Mouse (Mus musculus) lung, postnatal 36 days (tissue): ENCODE results near the gene Psapl1.
A peak's percentile ranks its signal among the peaks of the same experiment; 100 is the strongest.
"Not testable (repeated sequence)": the region's sequence is repeated elsewhere in the genome, so short reads cannot be mapped to it uniquely, and the experiment has no call there.

Source experiments
- DNase-seq: peaks from one replicate; pipeline ENCODE4 v3.0.0; 2022; ENCODE audit warnings: mixed read lengths

Gene Psapl1

GRCm38 (mm10) chr5:36205397-36205796 lies 1.6 kb downstream of the Psapl1 start:
- DNase-seq, result no peak

DNA sequence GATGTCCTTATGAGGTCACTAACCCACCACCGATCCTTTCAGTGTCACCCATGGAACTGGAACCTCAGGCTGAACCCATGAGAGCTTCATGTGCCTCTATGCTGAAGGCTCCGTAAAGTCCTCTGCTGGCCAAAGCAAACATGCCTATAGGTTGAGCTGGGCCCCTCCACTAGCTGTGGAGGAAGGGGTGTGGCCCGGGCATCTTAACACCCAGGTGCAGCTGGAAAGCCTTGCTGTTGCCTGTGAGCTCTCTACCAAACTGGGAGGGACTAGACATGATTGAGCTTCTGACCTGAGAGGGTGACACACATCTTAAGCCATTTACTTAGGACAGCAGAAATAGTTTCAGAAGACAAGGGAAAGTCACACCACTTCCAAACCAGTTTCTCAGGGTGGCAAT lies 5.0 kb downstream of the Psapl1 start:
- no peak for DNase-seq

DNA sequence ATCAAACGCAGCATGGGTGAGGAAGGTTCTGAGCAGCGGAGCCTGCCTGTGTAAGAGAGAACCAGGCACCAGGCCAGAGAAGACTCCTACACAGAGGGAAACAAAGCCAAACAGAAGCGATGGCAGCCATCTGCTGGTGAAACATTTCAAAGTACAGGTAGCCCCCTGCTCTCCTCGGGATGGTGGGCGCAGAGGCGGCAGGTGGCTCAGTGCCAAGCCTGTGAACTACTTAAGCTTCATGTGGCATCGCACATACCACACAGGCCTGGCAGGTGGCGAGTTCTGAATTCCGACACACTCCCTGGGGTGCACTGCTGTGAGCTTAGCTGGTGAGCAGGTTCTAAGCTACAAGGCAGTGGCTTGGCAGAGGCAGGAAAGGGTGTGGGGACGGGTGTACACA lies 9.5 kb downstream of the Psapl1 start:
- DNase-seq, result no peak

- DNase-seq, result no peak
These were observed 16.3 kb downstream of the Psapl1 start for GRCm38 (mm10) chr5:36220105-36220504.

GRCm38 (mm10) chr5:36220626-36221025 lies 16.8 kb downstream of the Psapl1 start:
- DNase-seq, result no peak

GRCm38 (mm10) chr5:36223787-36224186 lies 20.0 kb downstream of the Psapl1 start:
- DNase-seq, result peak; percentile 57

GRCm38 (mm10) chr5:36225855-36226254 lies 22.0 kb downstream of the Psapl1 start:
- DNase-seq, result no peak

- no peak for DNase-seq
These were observed 22.5 kb downstream of the Psapl1 start for GRCm38 (mm10) chr5:36226296-36226695.

DNA sequence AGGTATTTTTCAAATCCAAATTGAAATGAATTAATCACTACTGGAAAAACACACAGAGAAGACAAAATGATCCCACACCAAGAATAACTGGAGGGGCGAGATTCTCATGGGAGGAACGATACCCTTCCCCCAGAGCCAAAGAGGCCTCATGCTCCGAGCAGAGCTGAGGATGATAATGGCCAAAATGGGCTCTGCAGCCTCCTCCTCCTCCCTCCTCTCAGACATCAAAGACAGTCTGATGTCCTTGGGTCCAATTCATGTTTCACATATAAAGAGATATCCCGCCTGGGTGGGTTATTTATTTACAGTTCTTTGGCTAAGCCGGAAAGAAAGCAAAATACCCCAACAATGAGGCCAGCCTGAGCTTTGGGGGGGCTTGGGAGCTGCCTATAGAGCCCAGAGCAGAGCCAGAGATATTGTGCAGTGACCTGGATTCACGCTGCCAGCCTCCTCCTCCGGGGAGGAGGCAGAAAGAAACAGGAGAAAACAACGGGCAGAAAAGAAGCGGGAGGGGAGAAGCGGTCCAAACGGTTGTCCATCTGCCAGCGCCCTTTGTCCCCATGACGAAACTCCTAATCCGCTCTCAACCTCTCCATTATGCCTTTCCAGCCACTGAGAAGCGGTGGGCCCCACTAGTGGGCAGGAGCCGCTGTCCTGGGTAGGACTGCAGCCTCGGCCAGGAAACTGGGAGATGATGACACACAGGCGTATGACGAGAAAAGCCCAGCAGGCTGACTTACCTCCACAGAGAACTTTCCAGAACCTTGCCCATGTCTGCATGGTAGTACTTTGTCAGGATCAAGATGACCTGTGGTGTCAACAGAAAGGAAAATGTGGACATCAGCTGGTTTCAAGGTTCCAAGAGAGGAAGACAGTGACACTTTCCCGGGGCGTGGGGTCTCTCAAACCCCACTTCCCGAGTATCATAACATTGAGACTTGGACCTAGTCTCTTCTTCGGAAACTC lies 24.9 kb downstream of the Psapl1 start:
- no peak for DNase-seq

- no peak for DNase-seq
These were observed 26.5 kb downstream of the Psapl1 start for GRCm38 (mm10) chr5:36230301-36230780.

DNA sequence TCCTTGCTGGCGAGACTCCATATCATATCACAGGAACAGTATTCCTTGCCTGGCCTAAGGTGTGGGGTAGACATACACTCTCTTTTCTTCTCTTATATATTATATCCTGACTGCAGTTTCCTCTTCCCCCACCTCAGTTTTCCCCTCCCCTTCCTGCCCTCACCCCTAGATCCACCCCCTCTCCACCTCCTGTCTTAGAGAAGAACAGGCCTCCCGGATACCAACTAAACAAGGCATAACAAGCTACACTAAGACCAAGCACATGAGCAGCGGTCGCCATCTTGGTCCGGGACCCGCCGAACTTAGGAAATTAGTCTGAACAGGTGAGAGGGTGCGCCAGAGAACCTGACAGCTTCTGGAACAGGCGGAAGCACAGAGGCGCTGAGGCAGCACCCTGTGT lies 33.7 kb downstream of the Psapl1 start:
- not testable (repeated sequence) for DNase-seq

DNA sequence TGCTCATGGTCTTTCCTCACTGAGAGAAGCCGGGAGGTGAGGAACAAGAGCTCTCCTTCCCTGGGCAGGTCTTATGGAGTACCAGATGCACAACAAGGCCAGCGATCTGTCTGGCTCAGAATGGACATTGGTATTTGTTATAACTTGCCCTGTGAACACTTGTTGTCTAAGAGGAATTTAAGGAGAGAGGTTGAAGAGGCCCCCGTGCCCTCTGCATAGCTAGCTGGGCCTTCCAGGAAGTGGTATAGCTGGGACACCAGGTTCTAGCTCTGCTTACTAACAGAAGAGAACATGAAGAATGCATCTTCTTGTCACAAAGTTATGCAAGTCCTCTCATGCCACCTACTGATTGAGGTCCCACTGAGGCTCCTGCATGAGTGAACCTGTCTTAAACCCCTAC lies 44.2 kb downstream of the Psapl1 start:
- peak; percentile 21 for DNase-seq

- peak; percentile 15 for DNase-seq
These were observed 49.1 kb downstream of the Psapl1 start for GRCm38 (mm10) chr5:36252746-36253504.

- DNase-seq, result no peak
These were observed 51.1 kb downstream of the Psapl1 start for GRCm38 (mm10) chr5:36254642-36255516.
